Mouse (Mus musculus): ENCODE data around the gene Rora.

- TF ChIP-seq CTCF (IDR thresholded peaks at IDR 0.05; ENCODE audit: low read depth), result no peak
- no peak for TF ChIP-seq EP300 (IDR thresholded peaks at IDR 0.05; ENCODE audit: low read depth)
These were observed 502.4 kb downstream of the Rora start for GRCm38 (mm10) chr9:69155836-69156595.
